Mouse (Mus musculus) heart, embryonic 11.5 days (tissue): Measurements from ENCODE around the gene Trak2. TPM values are rescaled to one million over a fixed set of nuclear protein-coding genes. Genes with fewer than 3 reads are reported as not detected.
"Not testable (repeated sequence)": the region's sequence is repeated elsewhere in the genome, so short reads cannot be mapped to it uniquely, and the experiment has no call there.

ENCODE experiments used
- ATAC-seq: fragments of 200-750 bp; cut with Nextera tagmentation; replicated peaks from 2 replicates; pipeline ENCODE4 v1.8.0; 2017; ENCODE audit warnings: moderate library complexity; ENCODE audit not compliant: insufficient number of reproducible peaks, low FRiP score, low TSS enrichment
- H3K27ac ChIP-seq: fragments of 300-500 bp; sonication (generic); 2 replicates; pipeline ENCODE4 v1.5.1; 2014; ENCODE audit warnings: mild to moderate bottlenecking, low read depth, low read length
- H3K27me3 ChIP-seq: fragments of 300-500 bp; sonication (generic); 2 replicates; pipeline ENCODE4 v1.6.1; 2014; ENCODE audit warnings: mild to moderate bottlenecking, low read length, mixed read lengths; ENCODE audit not compliant: control insufficient read depth, insufficient read depth
- H3K36me3 ChIP-seq: fragments of 300-500 bp; sonication (generic); 2 replicates; pipeline ENCODE4 v1.6.1; 2014; ENCODE audit warnings: mild to moderate bottlenecking, low read length, moderate library complexity, mixed read lengths; ENCODE audit not compliant: control insufficient read depth, insufficient read depth
- H3K4me1 ChIP-seq: fragments of 300-500 bp; sonication (generic); 2 replicates; pipeline ENCODE4 v1.6.1; 2014; ENCODE audit warnings: low read length; ENCODE audit not compliant: control insufficient read depth, insufficient read depth
- H3K4me2 ChIP-seq: fragments of 300-500 bp; sonication (generic); 2 replicates; pipeline ENCODE4 v1.6.1; 2014; ENCODE audit warnings: mild to moderate bottlenecking, moderate library complexity
- H3K4me3 ChIP-seq: fragments of 300-500 bp; sonication (generic); 2 replicates; pipeline ENCODE4 v1.5.1; 2014; ENCODE audit warnings: low read depth, low read length
- H3K9ac ChIP-seq: fragments of 300-500 bp; sonication (generic); 2 replicates; pipeline ENCODE4 v1.6.1; 2014; ENCODE audit warnings: mild to moderate bottlenecking, low read depth, low read length, moderate library complexity
- H3K9me3 ChIP-seq: fragments of 300-500 bp; sonication (generic); replicated peaks from 2 replicates; pipeline ENCODE4 v1.6.1; 2016; ENCODE audit warnings: low read length; ENCODE audit not compliant: control insufficient read depth
- WGBS: fragments of 180-500 bp; shearing (Covaris S2); extraction: QIAGEN DNeasy Blood & Tissue Kit; methylation state at CpG from one replicate; pipeline ENCODE4 v1.1.7; 2014; ENCODE audit not compliant: insufficient replicate concordance; 5-methylcytosine and 5-hydroxymethylcytosine counted together
- polyA plus RNA-seq: library from polyadenylated mRNA; unstranded; fragments of >200 nt; fragmentation: Nextera tagmentation; extraction: Ambion mirVana; gene quantifications from 2 replicates; pipeline ENCODE4 v1.2.1, GENCODE M21; 2014

Trak2 gene
- polyA plus RNA-seq, 1 experiment from 2014 or later, result 29.8 TPM

DNA sequence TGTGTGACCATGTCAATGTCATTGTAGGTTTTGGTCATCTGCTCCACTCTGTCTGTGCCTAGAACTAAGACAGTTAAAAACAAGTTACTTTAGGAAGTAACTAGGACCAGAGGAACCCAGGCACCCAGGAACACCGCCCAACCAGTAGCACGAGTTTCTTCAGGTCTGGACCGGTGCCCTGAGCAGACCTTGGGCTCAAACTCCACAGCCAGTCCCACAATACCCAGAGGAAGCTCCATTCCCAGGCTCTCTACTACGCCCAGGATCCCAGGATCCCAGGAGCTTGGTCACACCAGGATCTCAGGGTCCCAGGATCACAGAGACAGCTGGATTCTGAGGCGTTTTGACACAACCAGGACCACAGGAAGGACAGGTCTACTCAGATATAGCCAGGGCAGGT is 46.6 kb downstream of the Trak2 start:
- no peak overlapping the region for H3K9ac ChIP-seq
- WGBS, result 95% methylated on average over 5 of the region's 5 CpGs
- H3K4me2 ChIP-seq, result no peak overlapping the region
- no peak for ATAC-seq
- H3K27ac ChIP-seq, result no peak overlapping the region
- no peak overlapping the region for H3K4me3 ChIP-seq
- H3K36me3 ChIP-seq, result peaks cover 8% of the 10 kb centered on the region
- H3K4me1 ChIP-seq, result no peaks in the 10 kb centered on the region
- no peaks in the 10 kb centered on the region for H3K27me3 ChIP-seq
- no peaks in the 10 kb centered on the region for H3K9me3 ChIP-seq

DNA sequence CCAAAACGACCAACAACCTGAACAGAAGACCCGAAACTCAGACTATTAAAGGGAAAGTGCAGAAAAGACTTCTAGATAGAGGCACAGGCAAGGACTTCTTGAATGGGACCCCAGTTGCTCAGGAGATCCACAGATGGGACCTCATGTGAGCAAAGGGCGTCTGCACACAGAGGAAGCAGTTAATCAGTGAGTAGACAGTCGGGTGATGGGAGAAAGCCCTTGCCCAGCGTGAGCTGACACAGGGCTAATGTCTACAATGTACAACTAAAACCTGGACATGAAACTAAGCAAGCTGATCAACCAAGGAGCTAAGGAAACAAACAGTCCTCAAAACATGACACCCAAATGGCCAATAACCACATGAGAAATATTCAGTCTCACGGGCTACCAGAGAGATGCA is 55.7 kb downstream of the Trak2 start:
- Histone ChIP-seq H3K36me3 (peaks cover 40% of the 10 kb centered on the region), H3K27ac (no peak overlapping the region), H3K4me1 (no peaks in the 10 kb centered on the region), H3K9ac (no peak overlapping the region), H3K27me3 (no peaks in the 10 kb centered on the region), H3K4me3 (no peak overlapping the region), H3K9me3 (no peaks in the 10 kb centered on the region), H3K4me2 (no peak overlapping the region)
- 77% methylated on average over 6 of the region's 6 CpGs for WGBS
- ATAC-seq, result no peak

DNA sequence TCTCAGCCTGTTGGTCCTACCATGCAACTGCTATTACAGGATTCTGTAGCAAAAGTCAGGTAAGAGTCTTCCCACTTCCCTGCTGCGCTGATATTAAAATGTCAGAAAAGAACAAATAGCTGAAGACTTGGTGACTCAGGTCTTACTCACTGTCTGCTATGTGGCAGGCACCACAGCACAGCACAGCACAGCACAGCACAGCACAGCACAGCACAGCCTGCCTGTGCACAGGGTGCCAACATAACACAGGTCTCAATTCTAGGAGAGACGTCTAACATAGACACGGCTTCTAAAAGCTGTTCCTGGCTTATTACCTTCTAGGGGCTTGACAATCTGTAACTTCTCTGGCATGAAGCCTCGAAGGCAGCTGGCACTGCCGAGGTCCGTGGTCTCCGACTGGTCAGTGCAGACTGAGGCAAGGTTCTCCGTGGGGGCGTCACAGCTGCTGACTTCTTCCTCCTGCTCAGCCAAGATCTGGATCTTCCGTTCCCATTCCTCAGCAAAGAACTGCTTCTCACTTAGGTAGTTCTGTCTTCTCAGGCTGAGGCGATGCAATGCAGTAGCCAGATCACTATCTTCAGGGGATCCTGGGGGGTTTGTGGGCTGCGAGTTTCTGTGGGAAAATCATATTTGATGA is 63.5 kb downstream of the Trak2 start:
- Histone ChIP-seq H3K9me3 (no peaks in the 10 kb centered on the region), H3K9ac (no peak overlapping the region), H3K4me2 (no peak overlapping the region), H3K27me3 (no peaks in the 10 kb centered on the region), H3K36me3 (peaks cover 47% of the 10 kb centered on the region), H3K4me3 (no peak overlapping the region), H3K4me1 (no peaks in the 10 kb centered on the region), H3K27ac (no peak overlapping the region)
- ATAC-seq, result no peak
- WGBS, result 93% methylated on average over 12 of the region's 12 CpGs

DNA sequence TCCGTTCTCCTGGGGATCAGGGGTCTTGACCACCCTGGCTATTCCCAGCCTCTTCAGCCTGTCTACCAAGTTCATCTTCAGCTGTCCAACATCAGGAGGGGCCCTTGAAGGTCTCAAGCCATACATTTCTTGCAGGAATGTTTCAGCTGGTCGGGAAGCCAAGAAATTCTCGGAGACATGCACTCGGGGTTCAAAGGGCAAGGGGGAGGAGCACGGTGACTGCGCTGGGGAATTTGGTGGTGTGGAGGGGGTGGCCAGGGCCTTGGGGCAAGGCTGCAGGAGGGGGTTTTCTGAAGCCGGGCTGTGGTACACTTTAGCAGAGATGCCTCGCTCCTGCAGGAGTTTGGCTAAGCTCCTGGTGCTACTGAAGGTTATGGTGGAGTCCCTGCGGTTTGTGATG is 69.5 kb downstream of the Trak2 start:
- Histone ChIP-seq H3K4me3 (no peak overlapping the region), H3K4me2 (no peak overlapping the region), H3K36me3 (peaks cover 27% of the 10 kb centered on the region), H3K27ac (no peak overlapping the region), H3K4me1 (no peaks in the 10 kb centered on the region), H3K27me3 (no peaks in the 10 kb centered on the region), H3K9ac (no peak overlapping the region), H3K9me3 (no peaks in the 10 kb centered on the region)
- ATAC-seq, result no peak
- WGBS, result 87% methylated on average over 9 of the region's 9 CpGs

DNA sequence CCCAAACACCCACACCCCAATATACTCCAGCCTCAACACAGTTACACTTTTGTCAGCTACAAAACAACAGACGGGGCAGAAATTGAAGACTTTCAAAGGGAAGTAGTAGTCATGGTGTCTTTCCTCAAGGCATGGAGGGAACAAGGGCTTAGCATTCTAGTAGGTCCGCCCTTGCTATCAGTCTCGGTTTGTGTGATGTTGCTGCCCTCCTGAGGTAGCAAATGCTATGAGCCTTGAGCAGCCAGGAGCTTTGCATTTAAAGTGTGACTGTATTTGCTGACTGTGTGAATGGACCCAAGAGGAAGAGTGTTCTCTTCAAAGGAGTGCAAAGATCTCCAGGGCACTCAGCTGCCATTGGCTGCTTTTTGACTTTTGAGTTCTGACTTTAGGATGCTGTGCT is 75.7 kb downstream of the Trak2 start:
- not testable (repeated sequence) for H3K9ac ChIP-seq, H3K4me1 ChIP-seq, H3K36me3 ChIP-seq, H3K27ac ChIP-seq, H3K9me3 ChIP-seq, H3K4me3 ChIP-seq, ATAC-seq, H3K4me2 ChIP-seq, H3K27me3 ChIP-seq
- 27% methylated on average over 3 of the region's 3 CpGs for WGBS

DNA sequence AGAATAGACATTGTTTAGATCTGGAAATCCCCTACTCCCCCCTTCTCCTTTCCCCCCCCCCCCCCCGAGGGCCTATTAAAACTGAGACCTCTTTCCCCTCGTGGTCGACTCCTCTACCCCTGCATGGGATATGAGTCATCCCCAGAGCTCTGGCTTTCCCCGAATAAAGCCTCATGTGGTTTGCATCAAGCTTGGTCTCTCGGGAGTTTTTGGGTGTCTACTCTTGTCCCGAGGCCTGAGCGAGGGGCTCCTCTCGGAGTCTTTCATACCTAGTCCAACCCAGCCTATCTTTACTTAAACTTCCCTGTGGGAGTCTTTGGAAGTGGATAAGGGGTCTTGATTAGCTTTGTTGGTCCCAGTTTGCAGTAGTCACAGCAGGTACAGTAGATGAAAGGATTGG is 80.8 kb downstream of the Trak2 start:
- not testable (repeated sequence) for H3K9ac ChIP-seq, H3K4me3 ChIP-seq, ATAC-seq, H3K27me3 ChIP-seq, H3K4me1 ChIP-seq, H3K27ac ChIP-seq, H3K36me3 ChIP-seq, H3K9me3 ChIP-seq, H3K4me2 ChIP-seq
- WGBS, result 85% methylated on average over 8 of the region's 8 CpGs

DNA sequence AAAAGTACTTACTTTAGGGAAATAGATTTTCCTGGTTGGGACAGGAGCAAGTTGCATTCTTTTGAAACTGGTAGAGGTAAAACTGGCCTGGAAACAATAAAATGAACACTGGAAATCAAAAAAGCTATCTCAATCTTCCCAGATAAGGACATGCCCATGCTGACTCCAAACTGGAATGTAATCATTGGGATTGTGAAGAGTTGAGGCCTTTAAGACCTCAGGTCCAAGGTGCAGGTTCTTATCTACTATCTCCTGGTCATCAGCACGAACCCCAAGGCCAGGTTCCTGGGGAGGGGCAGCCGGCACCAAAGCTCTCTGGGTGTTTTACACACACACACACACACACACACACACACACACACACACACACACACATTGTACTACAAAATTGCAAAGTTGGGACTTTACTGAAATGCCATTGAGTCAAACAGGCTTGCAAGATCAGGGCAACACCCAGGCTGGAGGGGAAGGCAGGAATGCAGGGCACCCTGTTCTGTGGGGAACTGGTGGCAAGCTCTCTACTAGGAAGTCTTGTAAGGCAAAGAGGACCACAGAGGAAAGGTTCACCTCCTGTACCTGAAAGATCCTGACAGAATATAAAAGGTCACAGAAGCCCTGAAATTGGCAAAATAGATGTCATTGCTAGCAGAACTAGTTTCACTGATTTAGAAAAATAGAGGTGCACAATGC is 81.6 kb downstream of the Trak2 start:
- not testable (repeated sequence) for H3K9me3 ChIP-seq, H3K27ac ChIP-seq, H3K4me3 ChIP-seq, ATAC-seq, H3K27me3 ChIP-seq, H3K9ac ChIP-seq, H3K4me1 ChIP-seq, H3K36me3 ChIP-seq, H3K4me2 ChIP-seq
- WGBS, result 74% methylated on average over 2 of the region's 2 CpGs

DNA sequence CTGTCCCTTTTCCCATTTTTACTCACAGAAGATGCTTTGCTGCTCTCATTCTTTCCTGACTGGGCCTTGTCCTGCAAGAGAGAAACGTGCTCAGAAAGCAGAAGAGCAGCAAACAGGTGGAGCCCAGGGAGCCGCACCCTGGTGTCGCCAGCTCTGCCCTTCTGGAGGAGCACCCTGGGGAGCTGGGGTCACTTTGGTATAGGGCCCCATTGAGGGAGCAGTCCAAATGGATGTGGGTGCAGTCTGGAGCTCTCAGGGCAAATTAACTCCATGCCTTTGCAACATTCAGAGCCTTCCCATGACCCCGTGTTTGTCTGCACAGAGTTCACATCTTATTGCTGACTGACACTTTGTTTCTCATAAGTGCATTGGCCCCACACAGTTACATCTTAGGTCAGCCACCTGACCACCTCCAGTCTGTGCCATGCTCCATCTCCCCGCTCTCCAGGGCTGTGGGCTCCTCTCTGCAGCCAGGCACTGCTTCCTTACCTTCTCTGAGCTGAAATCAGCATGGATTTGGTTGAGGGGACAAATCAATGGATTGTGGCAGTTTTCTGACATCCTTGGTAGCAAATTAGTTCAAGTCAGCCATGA is 82.4 kb downstream of the Trak2 start:
- whole genome bisulfite sequencing, result 69% methylated on average over 4 of the region's 5 CpGs
- ATAC-seq, result not testable (repeated sequence)

More for the DNA sequence above, 82.4 kb downstream of the Trak2 start:
- H3K4me1 ChIP-seq, H3K36me3 ChIP-seq, H3K9ac ChIP-seq, H3K4me2 ChIP-seq, H3K4me3 ChIP-seq, H3K27ac ChIP-seq, H3K9me3 ChIP-seq, H3K27me3 ChIP-seq: not testable (repeated sequence)
